Mouse (Mus musculus) MEL (cell line): Measurements from ENCODE around the gene Zc3hc1.

Source experiments
- BHLHE40 ChIP-seq: IDR thresholded peaks from 2 replicates; pipeline ENCODE4 v1.6.1; 2012; ENCODE audit warnings: low read depth, mild to moderate bottlenecking, inconsistent platforms, low read length, improper control_type of control experiment, borderline replicate concordance
- CHD2 ChIP-seq: IDR thresholded peaks from 2 replicates; pipeline ENCODE4 v1.6.1; 2011; ENCODE audit warnings: low read length, improper control_type of control experiment
- CTCF ChIP-seq, 3 experiments: IDR thresholded peaks in 2 of 3; conservative IDR thresholded peaks in 1 of 3; 2 replicates each; pipeline ENCODE4 v1.5.1; 2011 to 2012; ENCODE audit warnings: low read length in 3 of 3, low read depth in 2 of 3, mild to moderate bottlenecking in 2 of 3, improper control_type of control experiment in 1 of 3, inconsistent platforms in 1 of 3, mixed read lengths in 1 of 3, moderate library complexity in 1 of 3; ENCODE audit not compliant: control insufficient read depth in 1 of 3, insufficient read depth in 1 of 3, poor library complexity in 1 of 3, severe bottlenecking in 1 of 3
- GABPA ChIP-seq: IDR thresholded peaks from 2 replicates; pipeline ENCODE4 v1.6.1; 2012; ENCODE audit warnings: low read depth, mild to moderate bottlenecking, inconsistent platforms, low read length, improper control_type of control experiment, moderate library complexity
- GATA1 ChIP-seq: IDR thresholded peaks from 2 replicates; pipeline ENCODE4 v1.6.1; 2011; ENCODE audit warnings: low read depth, low read length, improper control_type of control experiment
- MXI1 ChIP-seq: IDR thresholded peaks from 2 replicates; pipeline ENCODE4 v1.6.1; 2011; ENCODE audit warnings: mild to moderate bottlenecking, low read depth, low read length, improper control_type of control experiment
- POLR2A ChIP-seq, 2 experiments: IDR thresholded peaks; 2 replicates each; pipeline ENCODE4 v1.6.1; 2011 to 2012; ENCODE audit warnings: low read length in 2 of 2, mild to moderate bottlenecking in 2 of 2, control low read depth in 1 of 2, improper control_type of control experiment in 1 of 2, low read depth in 1 of 2, moderate library complexity in 1 of 2; ENCODE audit not compliant: control insufficient read depth in 1 of 2, insufficient read depth in 1 of 2, poor library complexity in 1 of 2
- POLR2AphosphoS5 ChIP-seq: IDR thresholded peaks from 2 replicates; pipeline ENCODE4 v1.6.1; 2012; ENCODE audit warnings: low read depth, borderline replicate concordance, mild to moderate bottlenecking, inconsistent platforms, low read length, moderate library complexity, mixed read lengths
- RCOR1 ChIP-seq: IDR thresholded peaks from 2 replicates; pipeline ENCODE4 v1.6.1; 2012; ENCODE audit warnings: low read depth, mild to moderate bottlenecking, inconsistent platforms, low read length, improper control_type of control experiment
- TAL1 ChIP-seq: IDR thresholded peaks from 2 replicates; pipeline ENCODE4 v1.6.1; 2012; ENCODE audit warnings: mild to moderate bottlenecking, inconsistent platforms, low read length, moderate library complexity, mixed read lengths

DNA sequence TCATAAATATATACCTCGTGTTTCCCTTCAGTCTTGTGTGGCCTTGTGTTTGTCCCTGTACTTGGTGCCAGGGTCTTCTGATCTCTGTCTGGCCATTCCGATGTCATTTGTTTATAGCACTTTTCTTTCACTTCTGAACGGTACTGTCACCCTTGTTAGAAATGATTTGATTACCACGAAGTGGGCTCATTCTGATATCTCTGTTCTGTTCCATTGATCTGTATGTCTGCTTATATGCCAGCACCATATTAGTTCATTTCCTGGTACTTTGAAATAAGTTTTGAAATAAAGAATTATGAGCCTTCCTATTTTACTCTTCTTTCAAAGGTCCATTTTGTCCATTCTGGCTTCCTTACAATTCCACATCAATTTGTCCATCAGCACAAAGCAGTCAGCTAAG lies 20.5 kb upstream of the Zc3hc1 start:
- TF ChIP-seq BHLHE40 (no peak), POLR2AphosphoS5 (no peak), CTCF (IDR thresholded peaks at IDR 0.05 in 2 of 3, conservative IDR thresholded peaks at IDR 0.05 in 1 of 3; ENCODE audit: control insufficient read depth in 1 of 3, insufficient read depth in 1 of 3, low read depth in 2 of 3, low read length in 3 of 3, poor library complexity in 1 of 3, severe bottlenecking in 1 of 3) (no peak), RCOR1 (no peak), MXI1 (no peak), GABPA (no peak), POLR2A (IDR thresholded peaks at IDR 0.05; ENCODE audit: control insufficient read depth in 1 of 2, insufficient read depth in 1 of 2, low read depth in 1 of 2, low read length in 2 of 2, poor library complexity in 1 of 2) (no peak), GATA1 (no peak), CHD2 (no peak), TAL1 (no peak)
